Mouse (Mus musculus): ENCODE data around the gene Igsf9. TPM values are rescaled to one million over a fixed set of nuclear protein-coding genes. Genes with fewer than 3 reads are reported as not detected.

Igsf9 gene
- polyA plus RNA-seq, 1 experiment = 11.8 TPM

DNA sequence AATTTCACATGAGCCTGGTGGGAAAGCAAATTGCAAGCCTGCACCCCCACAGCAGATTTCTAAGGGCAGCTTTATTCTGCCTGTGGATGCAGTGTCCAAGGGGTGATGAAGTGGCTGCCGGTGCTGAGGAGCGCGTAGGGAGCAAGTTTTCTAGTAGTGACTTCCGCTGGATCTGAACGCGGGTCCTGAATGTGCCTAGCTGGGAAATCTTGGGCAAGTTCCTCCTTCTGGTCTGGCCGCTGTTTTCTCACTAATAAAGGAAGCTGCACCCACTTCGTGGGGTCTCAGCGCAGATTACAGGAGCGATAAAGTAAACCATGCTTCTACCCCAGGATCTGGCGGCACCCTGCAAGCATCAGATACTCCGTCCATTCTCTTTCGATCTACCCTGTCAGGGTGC is 477 bp upstream of the Igsf9 start:
- no peak overlapping the region for H3K4me3 ChIP-seq (replicated peaks; ENCODE audit: extremely low read depth, low read depth, low read length)
- 14% methylated on average over 13 of the region's 13 CpGs for WGBS
- no peak for TF ChIP-seq POLR2A (IDR thresholded peaks at IDR 0.05; ENCODE audit: borderline replicate concordance, extremely low read depth, low read depth, low read length)
- no peak for TF ChIP-seq CTCF (IDR thresholded peaks at IDR 0.05; ENCODE audit: insufficient read depth, low read length)
- H3K4me1 ChIP-seq (ENCODE audit: control insufficient read depth, insufficient read depth, low read length) = no peaks in the 10 kb centered on the region
- DNase-seq = no peak

DNA sequence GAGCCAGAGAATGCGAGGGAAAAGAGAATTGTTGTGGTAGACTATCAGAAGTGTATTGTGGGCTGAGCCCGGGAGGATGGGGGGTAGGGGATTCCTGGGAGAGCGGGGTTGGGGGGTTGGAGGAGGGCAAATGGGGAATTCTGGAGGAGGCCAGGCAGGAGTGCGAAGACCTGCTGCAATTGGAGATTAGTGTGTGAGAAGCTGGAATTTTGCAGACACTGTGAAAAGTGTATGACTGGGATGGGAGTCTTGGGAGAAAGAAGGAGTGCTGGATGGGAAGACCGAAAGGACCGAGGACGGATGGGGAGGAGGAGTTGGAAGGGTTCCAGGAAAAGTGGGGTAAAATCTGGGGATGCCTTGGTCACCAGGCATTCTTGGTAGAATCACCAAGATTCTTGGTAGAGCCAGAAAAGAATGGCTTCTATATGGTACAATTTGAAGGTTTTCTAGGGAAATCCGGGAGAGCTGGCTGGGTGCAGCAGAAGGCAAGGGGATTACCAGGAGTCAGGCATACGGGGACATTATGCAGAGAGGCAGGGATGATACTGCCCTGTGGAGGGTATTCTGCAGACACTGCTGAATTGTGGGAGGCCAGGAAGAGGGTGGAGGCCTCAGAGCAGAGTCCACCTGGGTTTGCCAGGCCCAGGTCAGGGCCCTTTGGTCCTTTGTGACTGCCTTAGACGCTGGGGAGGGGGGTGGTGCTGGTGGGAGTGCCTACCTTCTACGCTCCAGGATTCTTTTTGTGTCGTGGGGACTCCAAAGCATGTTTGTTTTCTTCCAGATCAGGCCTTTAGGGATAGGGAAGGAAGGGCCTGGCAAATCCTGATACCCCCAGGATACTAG is 1.2 kb downstream of the Igsf9 start:
- no peak for DNase-seq
- H3K4me1 ChIP-seq (ENCODE audit: control insufficient read depth, insufficient read depth, low read length) = no peaks in the 10 kb centered on the region
- TF ChIP-seq CTCF (IDR thresholded peaks at IDR 0.05; ENCODE audit: insufficient read depth, low read length) = no peak
- TF ChIP-seq POLR2A (IDR thresholded peaks at IDR 0.05; ENCODE audit: borderline replicate concordance, extremely low read depth, low read depth, low read length) = no peak
- no peak overlapping the region for H3K4me3 ChIP-seq (replicated peaks; ENCODE audit: extremely low read depth, low read depth, low read length)
- 36% methylated on average over 12 of the region's 12 CpGs for WGBS

DNA sequence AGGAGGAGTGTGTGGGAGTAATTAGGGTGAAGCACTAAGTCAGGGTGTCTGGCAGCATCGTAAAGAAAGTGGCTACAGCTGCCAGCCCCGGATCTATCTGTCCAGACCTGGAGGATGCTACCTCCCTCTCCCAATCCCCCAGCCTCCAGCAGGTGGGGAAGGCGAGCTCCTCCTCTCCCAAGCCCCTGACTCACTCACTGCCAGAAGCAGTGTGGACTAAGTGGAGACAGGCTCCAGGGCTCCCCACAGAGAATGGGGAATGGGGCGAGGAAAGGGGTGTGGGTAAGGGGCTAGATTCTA is 1.7 kb downstream of the Igsf9 start:
- DNase-seq = no peak
- Histone ChIP-seq H3K4me1 (ENCODE audit: control insufficient read depth, insufficient read depth, low read length) (no peaks in the 10 kb centered on the region), H3K4me3 (replicated peaks; ENCODE audit: extremely low read depth, low read depth, low read length) (no peak overlapping the region)
- TF ChIP-seq CTCF (IDR thresholded peaks at IDR 0.05; ENCODE audit: insufficient read depth, low read length) = no peak
- 73% methylated on average over 4 of the region's 4 CpGs for WGBS

DNA sequence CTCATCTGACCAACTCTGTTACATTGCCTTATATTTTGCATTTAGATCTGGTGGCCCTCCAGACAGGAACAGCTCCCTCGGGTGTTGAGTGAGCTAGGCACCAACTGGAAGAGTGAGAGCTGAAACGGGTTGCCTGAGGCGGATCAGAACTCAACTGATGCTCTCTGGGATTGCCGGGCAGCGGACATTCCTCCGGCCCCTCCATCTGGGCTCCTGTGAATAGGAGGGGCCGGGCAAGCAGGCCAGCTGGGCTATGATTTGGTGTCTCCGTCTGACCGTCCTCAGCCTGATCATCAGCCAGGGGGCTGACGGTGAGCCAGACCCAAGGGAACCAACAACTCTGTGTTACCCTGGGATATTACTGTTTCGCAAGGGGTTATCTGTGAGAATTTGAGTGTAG is 2.6 kb downstream of the Igsf9 start:
- TF ChIP-seq POLR2A (IDR thresholded peaks at IDR 0.05; ENCODE audit: borderline replicate concordance, extremely low read depth, low read depth, low read length) (no peak), CTCF (IDR thresholded peaks at IDR 0.05; ENCODE audit: insufficient read depth, low read length) (no peak)
- no peaks in the 10 kb centered on the region for H3K4me1 ChIP-seq (ENCODE audit: control insufficient read depth, insufficient read depth, low read length)
- no peak for DNase-seq
- WGBS = 80% methylated on average over 11 of the region's 11 CpGs
- H3K4me3 ChIP-seq (replicated peaks; ENCODE audit: extremely low read depth, low read depth, low read length) = no peak overlapping the region

DNA sequence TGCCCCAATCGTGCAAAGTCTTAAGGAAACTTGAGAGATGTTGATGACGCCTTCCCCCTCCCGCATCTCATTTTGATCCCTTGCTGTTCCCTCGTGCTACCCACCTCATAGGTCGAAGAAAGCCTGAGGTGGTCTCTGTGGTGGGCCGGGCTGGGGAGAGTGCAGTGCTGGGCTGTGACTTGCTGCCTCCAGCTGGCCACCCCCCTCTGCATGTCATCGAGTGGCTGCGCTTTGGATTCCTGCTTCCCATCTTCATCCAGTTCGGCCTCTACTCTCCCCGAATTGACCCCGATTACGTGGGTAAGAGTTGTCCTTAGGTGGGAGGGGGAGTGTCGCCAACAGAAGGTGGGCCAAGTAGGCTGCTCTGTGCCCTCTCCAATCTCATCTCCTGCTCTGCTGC is 3.1 kb downstream of the Igsf9 start:
- no peak for TF ChIP-seq POLR2A (IDR thresholded peaks at IDR 0.05; ENCODE audit: borderline replicate concordance, extremely low read depth, low read depth, low read length)
- TF ChIP-seq CTCF (IDR thresholded peaks at IDR 0.05; ENCODE audit: insufficient read depth, low read length) = no peak
- 73% methylated on average over 13 of the region's 13 CpGs for WGBS
- Histone ChIP-seq H3K4me1 (ENCODE audit: control insufficient read depth, insufficient read depth, low read length) (no peaks in the 10 kb centered on the region), H3K4me3 (replicated peaks; ENCODE audit: extremely low read depth, low read depth, low read length) (no peak overlapping the region)
- no peak for DNase-seq

DNA sequence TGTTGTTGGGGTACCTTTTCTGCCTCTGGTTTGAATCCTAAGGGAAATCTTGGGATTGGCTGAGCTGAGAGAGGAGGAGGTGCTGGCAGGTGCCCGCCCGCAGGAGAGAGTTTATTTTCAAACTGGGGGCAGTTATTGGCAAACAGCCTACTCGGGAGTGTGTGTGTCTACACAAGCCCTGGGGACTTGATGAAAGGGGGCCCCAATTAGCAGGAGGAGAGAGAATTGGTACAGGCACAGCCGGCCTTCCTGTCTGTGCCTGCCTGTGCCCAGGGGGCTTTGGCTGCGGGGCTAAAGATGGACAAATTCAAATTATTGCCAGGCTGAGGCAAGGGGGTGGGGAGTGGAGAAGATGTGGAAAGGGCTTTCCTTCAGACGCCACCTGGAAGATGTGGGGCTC is 4.2 kb downstream of the Igsf9 start:
- no peaks in the 10 kb centered on the region for H3K4me1 ChIP-seq (ENCODE audit: control insufficient read depth, insufficient read depth, low read length)
- TF ChIP-seq POLR2A (IDR thresholded peaks at IDR 0.05; ENCODE audit: borderline replicate concordance, extremely low read depth, low read depth, low read length) (no peak), CTCF (IDR thresholded peaks at IDR 0.05; ENCODE audit: insufficient read depth, low read length) (no peak)
- no peak overlapping the region for H3K4me3 ChIP-seq (replicated peaks; ENCODE audit: extremely low read depth, low read depth, low read length)
- 74% methylated on average over 6 of the region's 6 CpGs for WGBS
- DNase-seq = no peak

DNA sequence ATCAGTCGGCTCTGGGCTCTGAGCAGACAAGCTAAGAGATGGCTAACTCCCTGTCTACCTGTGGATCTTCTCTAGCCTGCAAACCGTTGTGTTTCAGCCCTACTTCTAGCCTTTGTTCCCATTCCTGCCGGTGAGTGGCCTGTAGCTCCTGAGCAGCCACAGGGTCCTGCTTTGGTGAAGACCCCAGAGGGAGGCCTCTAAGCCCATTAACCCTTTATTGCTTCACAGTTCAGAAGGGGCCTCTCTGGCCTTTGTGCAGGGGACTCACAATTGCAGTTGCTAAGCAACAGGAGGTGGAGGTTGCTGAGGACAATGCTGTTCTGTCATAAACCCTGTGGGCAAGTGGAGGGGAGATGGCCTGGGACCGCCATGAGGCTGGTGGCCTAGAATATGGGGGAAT is 4.6 kb downstream of the Igsf9 start:
- no peak for TF ChIP-seq POLR2A (IDR thresholded peaks at IDR 0.05; ENCODE audit: borderline replicate concordance, extremely low read depth, low read depth, low read length)
- no peak for TF ChIP-seq CTCF (IDR thresholded peaks at IDR 0.05; ENCODE audit: insufficient read depth, low read length)
- Histone ChIP-seq H3K4me1 (ENCODE audit: control insufficient read depth, insufficient read depth, low read length) (no peaks in the 10 kb centered on the region), H3K4me3 (replicated peaks; ENCODE audit: extremely low read depth, low read depth, low read length) (no peak overlapping the region)
- no peak for DNase-seq
- 67% methylated on average over 4 of the region's 4 CpGs for WGBS

DNA sequence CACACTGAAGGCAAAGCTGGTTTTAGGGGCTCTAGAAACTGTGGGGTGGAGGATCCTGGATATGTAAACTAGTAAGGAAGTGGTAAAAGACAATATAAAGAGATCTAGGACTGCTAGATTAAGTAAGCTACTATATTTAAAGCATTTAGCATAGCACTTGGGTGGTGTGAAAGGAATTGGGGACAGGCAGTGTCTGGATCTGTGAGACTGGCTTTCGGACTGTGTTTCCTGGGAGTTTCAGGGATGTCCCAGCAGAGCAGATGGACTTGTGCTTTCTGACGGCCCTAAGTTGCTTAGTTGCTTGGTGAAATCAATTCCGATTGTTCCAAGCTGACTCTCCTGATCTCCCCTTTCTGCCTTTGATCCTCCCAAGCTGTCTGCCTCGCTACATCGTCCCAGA is 5.1 kb downstream of the Igsf9 start:
- no peaks in the 10 kb centered on the region for H3K4me1 ChIP-seq (ENCODE audit: control insufficient read depth, insufficient read depth, low read length)
- DNase-seq = no peak
- 88% methylated on average over 5 of the region's 5 CpGs for WGBS
- TF ChIP-seq CTCF (IDR thresholded peaks at IDR 0.05; ENCODE audit: insufficient read depth, low read length) (no peak), POLR2A (IDR thresholded peaks at IDR 0.05; ENCODE audit: borderline replicate concordance, extremely low read depth, low read depth, low read length) (no peak)
- H3K4me3 ChIP-seq (replicated peaks; ENCODE audit: extremely low read depth, low read depth, low read length) = no peak overlapping the region

DNA sequence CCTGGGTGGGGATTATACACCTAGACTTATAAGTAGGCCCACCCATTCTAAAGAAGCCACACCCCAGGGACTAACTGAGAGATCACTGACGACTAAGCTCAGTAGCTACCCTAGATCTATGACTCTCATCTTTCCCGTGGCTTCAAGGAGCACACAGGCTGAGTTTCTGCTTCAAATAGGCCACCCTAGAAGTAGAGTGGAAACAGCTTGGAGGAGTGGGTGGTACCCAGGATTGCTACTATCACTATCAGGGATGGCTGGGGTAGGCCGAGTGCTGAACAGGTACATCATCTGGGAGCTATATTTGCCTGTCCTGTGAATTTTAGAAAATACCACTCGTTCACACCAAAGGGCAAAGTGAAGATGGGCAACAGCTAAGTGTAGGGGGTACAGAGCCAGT is 6.3 kb downstream of the Igsf9 start:
- no peak for DNase-seq
- no peak for TF ChIP-seq CTCF (IDR thresholded peaks at IDR 0.05; ENCODE audit: insufficient read depth, low read length)
- TF ChIP-seq POLR2A (IDR thresholded peaks at IDR 0.05; ENCODE audit: borderline replicate concordance, extremely low read depth, low read depth, low read length) = no peak
- no peaks in the 10 kb centered on the region for H3K4me1 ChIP-seq (ENCODE audit: control insufficient read depth, insufficient read depth, low read length)
- H3K4me3 ChIP-seq (replicated peaks; ENCODE audit: extremely low read depth, low read depth, low read length) = no peak overlapping the region
- 81% methylated on average over 4 of the region's 4 CpGs for WGBS

DNA sequence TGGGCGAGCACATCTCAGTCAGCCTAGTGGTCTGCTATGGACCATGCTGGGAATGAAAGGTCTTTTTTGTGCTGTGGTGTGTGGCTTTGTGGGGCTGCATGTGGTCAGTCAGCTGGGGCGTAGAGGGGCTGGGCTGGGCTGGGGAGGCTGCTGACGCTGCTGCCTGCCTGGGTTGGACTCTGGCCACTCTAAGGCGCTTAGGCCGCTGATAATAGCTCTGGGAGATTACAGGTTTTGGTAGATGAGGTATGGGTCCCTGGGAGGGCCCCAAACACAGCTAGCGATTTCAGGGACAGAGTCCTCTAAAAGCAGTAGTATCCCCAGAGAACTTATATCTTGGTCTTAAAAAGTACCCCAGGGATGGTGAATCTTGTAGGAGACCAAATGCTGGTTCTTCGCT is 7.2 kb downstream of the Igsf9 start:
- 87% methylated on average over 7 of the region's 7 CpGs for WGBS
- Histone ChIP-seq H3K4me1 (ENCODE audit: control insufficient read depth, insufficient read depth, low read length) (no peaks in the 10 kb centered on the region), H3K4me3 (replicated peaks; ENCODE audit: extremely low read depth, low read depth, low read length) (no peak overlapping the region)
- TF ChIP-seq POLR2A (IDR thresholded peaks at IDR 0.05; ENCODE audit: borderline replicate concordance, extremely low read depth, low read depth, low read length) (no peak), CTCF (IDR thresholded peaks at IDR 0.05; ENCODE audit: insufficient read depth, low read length) (no peak)
- no peak for DNase-seq

Measured in lung, adult 2 months (tissue).